Mouse (Mus musculus) liver, adult 2 months (tissue): ENCODE results near the gene Gm17617. TPM values are rescaled to one million over a fixed set of nuclear protein-coding genes. Genes with fewer than 3 reads are reported as not detected.
A peak's percentile ranks its signal among the peaks of the same experiment; 100 is the strongest.

Source experiments
- DNase-seq: peaks from one replicate; pipeline ENCODE4 v3.0.0-alpha.2; 2011; ENCODE audit warnings: low read depth, low spot score; ENCODE audit errors: extremely low read depth
- H3K27ac ChIP-seq: fragments of 200-500 bp; replicated peaks from 2 replicates; pipeline ENCODE4 v1.5.1; 2012; ENCODE audit warnings: low read depth, mild to moderate bottlenecking, control low read depth, inconsistent platforms, low read length; ENCODE audit not compliant: insufficient read depth
- H3K27me3 ChIP-seq: fragments of 200-500 bp; 2 replicates; pipeline ENCODE4 v1.6.1; 2012; ENCODE audit warnings: mild to moderate bottlenecking, moderate library complexity, low read length, inconsistent platforms; ENCODE audit not compliant: control insufficient read depth, insufficient read depth
- H3K36me3 ChIP-seq: fragments of 200-500 bp; 2 replicates; pipeline ENCODE4 v1.6.1; 2012; ENCODE audit warnings: low read length, inconsistent platforms; ENCODE audit not compliant: control insufficient read depth, insufficient read depth
- H3K4me1 ChIP-seq: fragments of 200-500 bp; 2 replicates; pipeline ENCODE4 v1.6.1; 2011; ENCODE audit warnings: low read length; ENCODE audit not compliant: control insufficient read depth, insufficient read depth
- H3K4me3 ChIP-seq: fragments of 200-500 bp; 2 replicates; pipeline ENCODE4 v1.5.1; 2011; ENCODE audit warnings: low read depth, mild to moderate bottlenecking, control low read depth, low read length, moderate library complexity; ENCODE audit not compliant: insufficient read depth
- H3K79me2 ChIP-seq: fragments of 200-500 bp; 2 replicates; pipeline ENCODE4 v1.6.1; 2012; ENCODE audit warnings: inconsistent platforms, mild to moderate bottlenecking, low read length, moderate library complexity; ENCODE audit not compliant: control insufficient read depth, insufficient read depth
- H3K9ac ChIP-seq: fragments of 200-500 bp; 2 replicates; pipeline ENCODE4 v1.6.1; 2012; ENCODE audit warnings: low read depth, mild to moderate bottlenecking, control low read depth, inconsistent platforms, low read length
- CTCF ChIP-seq: fragments of 200-500 bp; IDR thresholded peaks from 2 replicates; pipeline ENCODE4 v1.5.1; 2011; ENCODE audit warnings: low read depth, low read length, control low read depth
- POLR2A ChIP-seq: fragments of 200-500 bp; IDR thresholded peaks from 2 replicates; pipeline ENCODE4 v1.6.1; 2011; ENCODE audit warnings: low read length, control low read depth; ENCODE audit not compliant: insufficient read depth; ENCODE audit errors: extremely low read depth
- WGBS: fragments of 180-500 bp; shearing (Covaris S2); methylation state at CpG from one replicate; pipeline ENCODE4 v1.1.7; 2018; 5-methylcytosine and 5-hydroxymethylcytosine counted together
- polyA plus RNA-seq: library from polyadenylated mRNA; depleted of rRNA; stranded (reverse); fragments of >200 nt; gene quantifications from 2 replicates; pipeline ENCODE4 v1.2.3, GENCODE M21; 2012; rRNA removed
- total RNA-seq: library from RNA; depleted of rRNA; stranded (reverse); fragments of >200 nt; gene quantifications from 2 replicates; pipeline ENCODE4 v1.2.3, GENCODE M21; 2014; rRNA removed

The Gm17617 gene
- not detected in 2 replicates for total RNA-seq
- polyA plus RNA-seq = not detected in 2 replicates

DNA sequence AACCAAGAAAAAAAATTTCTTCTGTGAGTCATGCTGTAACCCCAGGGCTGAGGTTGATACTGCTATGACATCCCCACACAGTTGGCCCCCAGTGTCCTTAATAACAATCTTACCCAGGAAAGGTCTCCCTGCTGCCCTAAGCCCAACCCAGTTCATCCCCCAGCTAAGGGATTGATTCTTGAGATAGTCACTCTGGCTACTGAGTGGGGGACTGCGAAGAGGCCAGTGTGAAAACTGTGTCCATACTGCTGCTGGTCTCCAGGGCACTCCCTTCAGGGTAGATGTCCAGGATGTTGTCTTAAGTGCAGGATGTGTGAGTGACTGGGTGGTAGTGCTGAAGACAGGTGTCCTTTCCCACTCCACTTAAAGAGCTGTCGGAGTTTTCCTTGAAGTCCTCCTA lies at the start of gene Gm17617:
Gm17617 (minus strand) TSS at position 101 of the 400 bp plus-strand sequence.
- H3K79me2 ChIP-seq = no peaks in the 10 kb centered on the region
- H3K36me3 ChIP-seq = peaks cover 7% of the 10 kb centered on the region
- no peak within 1 kb of the TSS for H3K4me3 ChIP-seq
- H3K27me3 ChIP-seq = no peaks in the 10 kb centered on the region
- TF ChIP-seq POLR2A (no peak), CTCF (no peak)
- H3K9ac ChIP-seq = no peak within 1 kb of the TSS
- DNase-seq = no peak
- no peak within 1 kb of the TSS for H3K27ac ChIP-seq
- WGBS = 98% methylated on average over 2 of the region's 2 CpGs
- H3K4me1 ChIP-seq = no peaks in the 10 kb centered on the region

DNA sequence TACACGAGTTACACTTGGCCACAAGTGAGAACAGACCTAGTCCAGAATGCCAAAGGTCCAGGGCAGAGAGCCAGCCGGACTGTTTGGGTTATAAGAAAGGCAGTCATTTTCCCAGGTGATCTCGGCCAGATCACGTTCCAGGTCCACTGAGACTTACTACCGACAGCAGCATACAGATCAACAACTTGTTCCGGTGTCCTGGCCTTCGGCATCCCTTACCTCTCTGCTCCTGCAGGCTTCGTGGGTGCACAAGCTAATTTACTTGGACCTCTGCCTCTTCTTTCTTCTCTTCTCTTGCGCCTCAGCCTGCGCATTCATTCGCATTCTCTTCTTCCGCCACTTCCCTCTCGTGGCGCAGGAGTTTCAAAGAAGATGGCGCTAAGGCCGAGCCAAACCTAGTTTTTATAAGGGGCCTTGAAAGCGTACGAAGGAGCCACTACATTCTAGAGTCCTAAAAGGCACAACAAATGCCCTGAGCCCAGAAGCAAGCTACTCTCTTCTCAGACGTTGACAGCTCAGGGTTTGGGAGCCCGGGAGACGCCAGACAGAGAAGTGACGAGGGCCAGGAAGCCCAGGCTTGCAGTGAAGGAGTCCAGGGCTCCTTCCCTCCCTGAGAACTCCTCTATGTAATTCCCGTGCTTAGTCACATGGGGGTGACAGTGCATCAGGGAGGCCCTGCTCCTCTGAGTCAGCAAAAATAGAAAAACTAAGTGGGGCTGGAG lies 49.0 kb upstream of the Gm17617 start:
- H3K36me3 ChIP-seq = no peaks in the 10 kb centered on the region
- peak; percentile 85 for TF ChIP-seq CTCF
- TF ChIP-seq POLR2A = no peak
- no peaks in the 10 kb centered on the region for H3K79me2 ChIP-seq
- H3K4me1 ChIP-seq = peaks cover 2% of the 10 kb centered on the region
- peak; percentile 88 for DNase-seq
- peak overlapping the region; percentile 77 for H3K9ac ChIP-seq
- H3K27ac ChIP-seq = peak overlapping the region; percentile 73
- 14% methylated on average over 23 of the region's 23 CpGs for WGBS
- peak overlapping the region; percentile 36 for H3K4me3 ChIP-seq
- no peaks in the 10 kb centered on the region for H3K27me3 ChIP-seq

DNA sequence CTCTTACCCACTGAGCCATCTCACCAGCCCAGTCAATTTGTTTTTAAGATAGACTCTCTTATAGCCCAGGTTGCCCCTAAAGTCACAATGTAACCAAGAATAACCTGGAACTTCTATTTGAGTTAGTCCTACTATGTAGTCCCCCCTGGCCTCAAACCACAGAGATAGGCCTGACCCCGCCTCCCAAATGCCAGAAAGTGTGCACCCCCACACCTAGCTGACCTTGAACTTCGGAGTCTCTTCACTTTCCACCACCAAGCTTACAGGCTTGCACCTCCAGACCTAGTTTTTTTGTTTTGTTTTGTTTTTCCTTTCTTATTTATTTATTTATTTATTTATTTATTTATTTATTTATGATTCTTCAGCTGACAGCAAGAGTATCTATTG lies 48.4 kb upstream of the Gm17617 start:
- Histone ChIP-seq H3K27me3 (no peaks in the 10 kb centered on the region), H3K9ac (peak overlapping the region; percentile 77; the same call in 1 of the 2 replicates), H3K79me2 (no peaks in the 10 kb centered on the region), H3K4me1 (peaks cover 2% of the 10 kb centered on the region), H3K27ac (no peak overlapping the region), H3K36me3 (no peaks in the 10 kb centered on the region), H3K4me3 (peak overlapping the region; percentile 36; the same call in 1 of the 2 replicates)
- WGBS = 63% methylated on average over 2 of the region's 2 CpGs
- no peak for TF ChIP-seq POLR2A
- TF ChIP-seq CTCF = no peak
- DNase-seq = no peak

DNA sequence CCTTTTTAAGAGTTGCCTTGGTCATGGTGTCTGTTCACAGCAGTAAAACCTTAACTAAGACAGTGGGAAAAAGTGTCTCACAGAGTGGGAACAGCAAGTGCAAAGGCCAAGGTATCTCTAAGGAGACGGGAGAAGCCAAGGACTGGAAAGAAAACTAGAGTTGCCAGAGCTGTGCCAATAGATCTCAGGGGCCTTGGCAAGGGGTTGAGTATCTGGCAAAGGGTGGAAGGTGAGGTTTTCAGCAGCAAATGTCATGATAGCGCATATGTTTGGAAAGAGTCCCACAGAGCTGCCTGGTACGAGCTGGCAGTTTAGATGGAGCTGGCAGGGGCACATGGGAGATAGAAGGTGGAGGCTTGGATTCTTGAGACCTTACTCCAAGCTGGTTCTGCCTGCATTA lies 46.2 kb upstream of the Gm17617 start:
- Histone ChIP-seq H3K4me3 (no peak overlapping the region), H3K36me3 (no peaks in the 10 kb centered on the region), H3K4me1 (peaks cover 2% of the 10 kb centered on the region), H3K27me3 (no peaks in the 10 kb centered on the region), H3K9ac (no peak overlapping the region), H3K27ac (no peak overlapping the region), H3K79me2 (no peaks in the 10 kb centered on the region)
- WGBS = 82% methylated on average over 3 of the region's 3 CpGs
- TF ChIP-seq CTCF (no peak), POLR2A (no peak)
- DNase-seq = no peak

DNA sequence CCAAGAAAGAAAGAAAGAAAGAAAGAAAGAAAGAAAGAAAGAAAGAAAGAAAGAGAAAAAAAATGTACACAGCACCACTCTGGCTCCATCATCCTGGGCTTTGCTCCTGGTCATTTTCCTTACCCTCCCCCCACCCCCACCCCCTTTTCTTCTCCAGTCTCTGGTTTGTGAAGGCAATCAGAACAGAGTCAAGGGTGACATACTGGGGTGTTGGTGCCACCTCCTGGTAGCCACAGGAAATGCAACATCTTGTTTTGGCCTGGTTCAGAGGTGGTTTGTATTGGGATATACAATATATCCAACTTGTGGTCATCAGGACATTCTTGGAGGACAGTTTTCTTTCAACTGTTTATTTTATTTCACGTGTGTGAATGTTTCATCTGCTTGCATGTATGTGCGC lies 45.2 kb upstream of the Gm17617 start:
- DNase-seq = peak; percentile 57
- Histone ChIP-seq H3K27ac (no peak overlapping the region), H3K79me2 (no peaks in the 10 kb centered on the region), H3K4me1 (peaks cover 2% of the 10 kb centered on the region), H3K27me3 (no peaks in the 10 kb centered on the region), H3K36me3 (no peaks in the 10 kb centered on the region), H3K9ac (no peak overlapping the region), H3K4me3 (no peak overlapping the region)
- WGBS = 52% methylated on average over 2 of the region's 2 CpGs
- TF ChIP-seq CTCF (peak; percentile 71), POLR2A (no peak)

DNA sequence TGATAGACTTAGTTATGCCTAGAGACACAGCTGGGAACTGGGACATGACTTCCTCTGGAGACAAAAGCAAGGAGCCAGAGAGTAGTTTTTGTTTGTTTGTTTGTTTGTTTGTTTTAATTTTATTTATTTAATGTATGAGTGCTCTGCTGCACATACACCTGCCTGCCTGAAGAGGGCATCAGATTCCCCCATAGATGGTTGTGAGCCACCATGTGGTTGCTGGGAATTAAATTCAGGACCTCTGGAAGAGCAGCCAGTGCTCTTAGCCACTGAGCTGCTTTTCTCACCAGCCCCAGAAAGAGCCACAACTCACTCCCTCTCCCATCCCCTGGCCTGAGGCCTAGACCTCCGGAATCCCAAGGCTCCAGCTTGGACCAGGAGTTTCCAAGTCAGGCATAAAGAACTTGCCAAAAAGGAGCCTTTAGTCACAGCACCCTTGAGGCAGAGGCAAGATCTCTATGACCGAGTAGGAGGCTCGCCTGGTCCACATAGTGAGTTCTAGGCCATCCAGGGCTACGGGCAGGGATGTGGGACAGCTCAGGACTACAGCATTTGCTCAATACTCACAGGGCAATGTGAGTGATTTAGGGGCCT lies 44.7 kb upstream of the Gm17617 start:
- H3K79me2 ChIP-seq = no peaks in the 10 kb centered on the region
- TF ChIP-seq POLR2A = no peak
- TF ChIP-seq CTCF = peak; percentile 35; the same call in 1 of the 2 replicates
- no peaks in the 10 kb centered on the region for H3K36me3 ChIP-seq
- H3K9ac ChIP-seq = no peak overlapping the region
- peaks cover 2% of the 10 kb centered on the region for H3K4me1 ChIP-seq
- 76% methylated on average over 4 of the region's 4 CpGs for WGBS
- no peak for DNase-seq
- no peak overlapping the region for H3K27ac ChIP-seq
- no peak overlapping the region for H3K4me3 ChIP-seq
- no peaks in the 10 kb centered on the region for H3K27me3 ChIP-seq
